Mouse (Mus musculus) E14TG2a.4 (cell line): ENCODE measurements around the gene Atxn3.

ENCODE experiments used
- CTCF ChIP-seq: conservative IDR thresholded peaks from 2 replicates; pipeline ENCODE4 v1.5.1; 2014; ENCODE audit warnings: low read length
- NANOG ChIP-seq: IDR thresholded peaks from 2 replicates; pipeline ENCODE4 v1.6.1; 2014; ENCODE audit warnings: borderline replicate concordance, low read length, mixed read lengths

GRCm38 (mm10) chr12:101928423-101928822, 29.6 kb downstream of the Atxn3 start:
- TF ChIP-seq CTCF = no peak
- no peak for TF ChIP-seq NANOG
